Mouse (Mus musculus): ENCODE results near the gene Col23a1. TPM values are rescaled to one million over a fixed set of nuclear protein-coding genes. Genes with fewer than 3 reads are reported as not detected.
"Not testable (repeated sequence)": the region's sequence is repeated elsewhere in the genome, so short reads cannot be mapped to it uniquely, and the experiment has no call there.

Gene Col23a1
- total RNA-seq, 2 experiments from 2014 or later = 0.02 TPM; not detected in 1

GRCm38 (mm10) chr11:51326908-51327307, 37.2 kb downstream of the Col23a1 start:
- ATAC-seq (replicated peaks; ENCODE audit: poor library complexity) = no peak

GRCm38 (mm10) chr11:51328387-51328942, 38.7 kb downstream of the Col23a1 start:
- peak; percentile 61 for ATAC-seq (replicated peaks; ENCODE audit: poor library complexity)

- no peak; the same call in 1 of the 2 replicates for ATAC-seq (replicated peaks; ENCODE audit: poor library complexity)
Measured at GRCm38 (mm10) chr11:51329837-51330714, 40.4 kb downstream of the Col23a1 start.

GRCm38 (mm10) chr11:51334017-51334416, 44.3 kb downstream of the Col23a1 start:
- no peak for ATAC-seq (replicated peaks; ENCODE audit: poor library complexity)

GRCm38 (mm10) chr11:51337585-51337984, 47.9 kb downstream of the Col23a1 start:
- no peak for ATAC-seq (replicated peaks; ENCODE audit: poor library complexity)

GRCm38 (mm10) chr11:51338416-51338815, 48.7 kb downstream of the Col23a1 start:
- no peak for ATAC-seq (replicated peaks; ENCODE audit: poor library complexity)

GRCm38 (mm10) chr11:51341091-51341490, 51.4 kb downstream of the Col23a1 start:
- ATAC-seq (replicated peaks; ENCODE audit: poor library complexity) = no peak

- no peak for ATAC-seq (replicated peaks; ENCODE audit: poor library complexity)
Measured at GRCm38 (mm10) chr11:51342776-51343175, 53.1 kb downstream of the Col23a1 start.

- ATAC-seq (replicated peaks; ENCODE audit: poor library complexity) = no peak
Measured at GRCm38 (mm10) chr11:51343312-51343711, 53.6 kb downstream of the Col23a1 start.

- ATAC-seq (replicated peaks; ENCODE audit: poor library complexity) = no peak
Measured at GRCm38 (mm10) chr11:51343728-51344289, 54.1 kb downstream of the Col23a1 start.

GRCm38 (mm10) chr11:51345481-51346465, 56.1 kb downstream of the Col23a1 start:
- ATAC-seq (replicated peaks; ENCODE audit: poor library complexity) = no peak

- ATAC-seq (replicated peaks; ENCODE audit: poor library complexity) = no peak
Measured at GRCm38 (mm10) chr11:51347756-51348155, 58.0 kb downstream of the Col23a1 start.

- no peak for ATAC-seq (replicated peaks; ENCODE audit: poor library complexity)
Measured at GRCm38 (mm10) chr11:51349665-51350064, 59.9 kb downstream of the Col23a1 start.

- ATAC-seq (replicated peaks; ENCODE audit: poor library complexity) = no peak
Measured at GRCm38 (mm10) chr11:51351151-51351550, 61.4 kb downstream of the Col23a1 start.

GRCm38 (mm10) chr11:51351841-51352240, 62.1 kb downstream of the Col23a1 start:
- no peak for ATAC-seq (replicated peaks; ENCODE audit: poor library complexity)

- no peak for ATAC-seq (replicated peaks; ENCODE audit: poor library complexity)
Measured at GRCm38 (mm10) chr11:51353746-51354145, 64.0 kb downstream of the Col23a1 start.

- ATAC-seq (replicated peaks; ENCODE audit: poor library complexity) = not testable (repeated sequence)
Measured at GRCm38 (mm10) chr11:51358981-51359380, 69.3 kb downstream of the Col23a1 start.

- no peak for ATAC-seq (replicated peaks; ENCODE audit: poor library complexity)
Measured at GRCm38 (mm10) chr11:51364353-51364752, 74.6 kb downstream of the Col23a1 start.

- peak; percentile 69 for ATAC-seq (replicated peaks; ENCODE audit: poor library complexity)
Measured at GRCm38 (mm10) chr11:51367334-51367733, 77.6 kb downstream of the Col23a1 start.

- no peak for ATAC-seq (replicated peaks; ENCODE audit: poor library complexity)
Measured at GRCm38 (mm10) chr11:51370273-51370672, 80.6 kb downstream of the Col23a1 start.

- no peak for ATAC-seq (replicated peaks; ENCODE audit: poor library complexity)
Measured at GRCm38 (mm10) chr11:51371321-51371720, 81.6 kb downstream of the Col23a1 start.
